Mouse (Mus musculus): ENCODE data around the gene Cyp2d11.

GRCm38 (mm10) chr15:82401516-82401915 is 7.7 kb upstream of the Cyp2d11 start:
- TF ChIP-seq GATA1 (IDR thresholded peaks at IDR 0.05; ENCODE audit: low read length): no peak
- TF ChIP-seq TAL1 (IDR thresholded peaks at IDR 0.05; ENCODE audit: low read length): no peak
